Mouse (Mus musculus): ENCODE results near the gene Ldhd.
A peak's percentile ranks its signal among the peaks of the same experiment; 100 is the strongest.

Gene Ldhd

DNA sequence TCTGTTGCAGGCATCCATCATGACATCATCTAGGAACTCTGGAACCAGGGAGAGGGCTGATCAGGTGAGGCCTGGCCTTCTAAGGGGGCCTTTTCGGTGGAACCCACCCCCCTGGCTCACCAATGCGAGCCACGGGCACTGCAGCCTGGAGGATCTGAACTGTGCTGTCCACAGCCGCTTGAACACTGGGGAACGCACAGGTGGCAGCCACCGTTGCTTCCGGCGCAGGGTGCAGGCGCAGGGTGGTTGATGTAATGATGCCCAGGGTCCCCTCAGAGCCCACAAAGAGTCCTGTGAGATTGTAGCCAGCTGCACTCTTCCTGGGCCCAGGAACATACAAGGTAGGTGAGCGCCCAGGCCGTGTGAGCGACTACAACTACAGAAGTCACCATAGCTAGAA lies 1.8 kb downstream of the Ldhd start:
- DNase-seq (ENCODE audit: extremely low spot score, low read depth, low spot score), result no peak

DNA sequence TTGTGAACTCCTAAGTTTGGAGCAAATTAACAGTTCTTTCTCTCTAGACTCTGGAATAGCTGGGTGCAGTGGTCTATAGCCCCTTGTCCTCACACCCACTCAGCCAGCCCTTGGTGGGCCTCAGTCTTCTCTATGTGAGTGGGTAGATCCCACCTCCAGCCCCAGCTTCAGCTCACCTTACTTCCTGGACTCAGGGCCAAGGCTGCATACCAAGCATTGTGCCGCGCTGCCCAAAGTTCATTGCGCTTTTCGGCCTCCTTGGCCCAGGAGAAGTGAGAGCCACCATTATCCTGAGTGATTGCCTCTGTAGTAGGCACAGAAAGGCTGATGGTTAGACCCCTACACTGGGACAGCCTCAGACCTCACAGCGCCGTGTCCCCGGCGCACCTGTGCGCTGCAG lies 2.3 kb downstream of the Ldhd start:
- no peak for DNase-seq (ENCODE audit: extremely low spot score, low read depth, low spot score)

DNA sequence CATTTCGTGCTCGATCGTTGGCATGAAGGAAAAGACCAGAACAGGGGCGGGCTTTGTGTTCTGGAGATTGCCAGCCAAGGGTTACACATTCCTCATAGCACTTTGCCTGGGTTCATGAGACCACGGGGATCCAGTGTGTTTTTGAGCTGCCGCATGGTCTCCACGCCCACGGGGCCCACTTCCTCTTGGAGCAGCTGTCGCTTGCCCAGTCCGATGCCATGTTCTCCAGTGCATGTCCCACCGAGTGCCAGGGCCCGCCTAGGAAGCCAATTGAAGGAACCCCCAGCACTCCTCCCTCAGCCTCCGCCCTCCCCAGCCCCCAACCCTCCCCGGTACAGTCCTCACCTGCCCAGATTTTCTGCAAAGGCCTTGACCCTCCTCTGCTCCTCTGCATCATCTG lies 3.2 kb downstream of the Ldhd start:
- no peak for DNase-seq (ENCODE audit: extremely low spot score, low read depth, low spot score)

DNA sequence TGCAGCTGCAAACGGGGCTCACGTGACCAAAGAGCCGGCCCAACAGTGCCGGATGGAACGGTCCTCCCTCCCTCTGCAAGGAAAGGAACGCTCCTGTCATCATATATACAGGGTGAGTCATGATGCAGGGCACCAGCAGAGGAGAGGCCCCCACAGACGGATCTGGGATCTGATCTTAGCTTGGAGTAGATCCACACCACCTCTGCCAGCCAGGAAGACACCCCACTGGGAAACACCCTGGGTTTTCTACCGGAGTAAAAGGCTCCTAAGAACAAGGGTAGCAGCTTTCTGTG lies 3.7 kb downstream of the Ldhd start:
- DNase-seq (ENCODE audit: extremely low spot score, low read depth, low spot score), result no peak

DNA sequence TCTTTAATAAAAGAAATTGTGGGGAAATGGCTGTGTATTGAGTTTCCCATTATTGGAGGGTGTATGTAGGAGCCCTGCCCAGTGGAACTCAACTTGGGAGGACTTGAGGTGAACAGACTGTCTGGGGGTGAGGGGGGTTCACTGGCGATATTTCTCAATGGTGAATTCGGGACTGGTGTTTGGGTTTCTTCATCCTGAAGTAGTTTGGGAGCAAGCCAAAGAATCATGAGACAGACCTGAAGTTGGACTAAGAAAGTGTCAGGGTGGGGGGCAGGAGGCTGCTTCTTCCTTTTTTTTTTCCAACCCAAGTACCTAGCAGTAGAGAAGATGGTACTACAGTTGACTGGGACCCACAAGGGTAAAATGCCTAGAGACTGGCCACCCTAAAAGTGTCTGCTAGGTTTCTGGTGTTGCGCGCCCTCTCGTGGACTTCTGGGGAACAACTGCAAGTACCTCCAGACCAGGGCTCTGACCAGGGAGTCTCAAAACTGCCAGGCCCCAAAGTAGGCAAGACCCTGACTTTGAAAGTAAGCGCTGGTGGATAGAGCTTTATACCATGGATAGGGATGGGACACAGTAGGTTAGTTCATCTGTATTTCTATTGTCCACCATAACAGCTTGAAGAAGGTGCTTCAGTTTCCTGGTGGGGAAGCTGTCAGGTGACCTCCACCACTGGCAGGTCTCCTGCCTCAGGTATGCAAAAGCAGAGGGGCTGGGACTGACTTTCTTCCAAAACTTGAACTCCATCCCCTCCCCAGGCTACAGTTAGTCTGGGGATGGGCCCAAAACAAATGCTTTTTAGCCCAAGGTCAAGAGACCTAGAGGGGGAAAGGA lies 4.3 kb downstream of the Ldhd start:
- peak; percentile 37 for DNase-seq (ENCODE audit: extremely low spot score, low read depth, low spot score)

DNA sequence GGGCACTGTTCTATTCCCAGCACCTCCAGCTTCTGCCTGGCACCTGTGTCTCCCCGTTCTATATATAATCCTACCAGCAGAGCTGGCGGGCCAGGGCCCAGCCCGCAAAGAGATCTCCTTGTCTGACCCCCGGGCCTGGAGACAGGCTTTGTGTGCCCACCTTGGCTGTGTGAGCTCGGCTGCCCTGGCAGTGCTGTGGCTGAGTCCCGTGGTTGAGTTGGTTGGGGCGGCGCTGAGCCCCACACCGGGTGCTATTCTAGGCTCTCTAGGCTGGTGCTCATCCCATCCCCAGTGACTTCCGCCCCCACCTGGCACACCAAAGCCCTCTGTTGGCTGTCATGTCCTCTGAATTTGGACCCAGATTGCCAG lies 5.3 kb downstream of the Ldhd start:
- no peak for DNase-seq (ENCODE audit: extremely low spot score, low read depth, low spot score)

DNA sequence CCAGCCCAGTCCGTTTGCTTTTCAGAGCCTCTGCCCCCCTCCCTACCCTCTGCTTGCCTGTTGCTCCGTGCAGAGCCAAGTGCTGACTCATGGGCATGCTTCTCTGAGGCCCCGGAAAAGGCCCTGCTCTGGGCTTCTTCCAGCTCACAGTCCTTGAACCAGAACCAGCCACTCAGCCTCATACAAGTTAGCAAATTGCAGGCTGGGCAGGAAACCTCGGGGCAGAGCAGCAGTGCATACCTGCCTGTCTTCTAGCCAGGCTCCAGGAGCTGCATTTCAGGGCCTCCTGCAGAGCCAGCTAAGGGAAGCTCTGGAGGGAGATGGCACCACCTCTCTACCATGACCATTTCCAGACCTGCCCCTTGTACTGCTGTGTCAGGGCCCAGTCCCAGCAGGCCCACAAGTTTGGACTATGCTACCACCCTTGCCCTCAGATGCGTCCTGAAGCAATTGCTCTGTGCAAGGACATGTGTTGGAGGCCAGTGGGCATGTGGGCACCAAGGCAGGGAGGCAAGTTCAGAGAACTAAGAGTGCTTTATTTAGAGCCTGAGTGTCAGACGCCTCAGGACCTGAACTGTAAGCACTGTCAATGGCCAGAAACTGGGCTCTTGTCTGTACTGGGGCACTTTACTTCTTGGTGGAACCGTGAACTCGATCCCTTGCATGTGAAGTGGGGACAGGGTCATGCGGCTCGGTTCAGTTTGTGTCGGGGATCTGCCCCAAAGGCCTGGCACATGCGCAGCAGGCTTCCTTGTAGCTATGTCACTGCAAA lies 5.9 kb downstream of the Ldhd start:
- DNase-seq (ENCODE audit: extremely low spot score, low read depth, low spot score), result no peak

DNA sequence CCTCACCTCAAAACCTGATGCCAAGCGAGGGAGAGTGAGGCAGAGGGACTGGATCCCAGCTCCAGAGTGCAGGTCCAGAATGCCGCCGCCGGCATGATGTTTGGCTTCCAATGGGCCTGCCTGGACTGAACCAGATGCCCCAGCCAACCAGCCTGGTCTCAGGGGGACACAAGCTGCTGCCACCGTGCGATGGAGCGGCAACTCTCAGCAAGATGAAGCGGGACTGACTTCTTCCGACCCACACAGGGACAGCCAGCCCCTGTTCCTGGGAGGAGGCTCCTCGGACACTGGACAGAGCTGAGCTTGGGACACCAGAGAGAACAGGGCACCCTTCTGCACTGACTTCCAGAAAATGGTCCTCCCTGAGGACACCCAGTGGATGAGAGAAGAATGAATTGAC lies 7.6 kb downstream of the Ldhd start:
- no peak for DNase-seq (ENCODE audit: extremely low spot score, low read depth, low spot score)

DNA sequence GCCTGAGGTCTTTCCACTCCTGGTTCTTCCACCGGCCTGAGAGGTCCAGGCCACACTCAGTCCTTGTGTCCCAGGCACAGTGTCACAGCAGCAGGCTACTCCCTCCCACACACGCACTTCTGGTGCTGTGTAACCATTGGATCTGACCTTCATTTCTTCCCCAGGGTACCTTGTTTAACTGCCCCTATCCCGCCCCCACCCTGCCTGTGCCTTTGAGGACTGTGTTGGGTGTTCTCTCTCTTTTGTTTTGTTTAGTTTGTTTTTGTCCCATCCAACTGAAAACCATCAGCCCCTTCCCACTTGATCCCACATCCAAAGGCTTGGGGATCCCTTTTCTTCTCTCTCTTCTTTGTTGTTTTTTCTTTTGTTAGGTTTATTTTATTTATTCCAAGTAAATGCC lies 8.1 kb downstream of the Ldhd start:
- DNase-seq (ENCODE audit: extremely low spot score, low read depth, low spot score), result no peak

DNA sequence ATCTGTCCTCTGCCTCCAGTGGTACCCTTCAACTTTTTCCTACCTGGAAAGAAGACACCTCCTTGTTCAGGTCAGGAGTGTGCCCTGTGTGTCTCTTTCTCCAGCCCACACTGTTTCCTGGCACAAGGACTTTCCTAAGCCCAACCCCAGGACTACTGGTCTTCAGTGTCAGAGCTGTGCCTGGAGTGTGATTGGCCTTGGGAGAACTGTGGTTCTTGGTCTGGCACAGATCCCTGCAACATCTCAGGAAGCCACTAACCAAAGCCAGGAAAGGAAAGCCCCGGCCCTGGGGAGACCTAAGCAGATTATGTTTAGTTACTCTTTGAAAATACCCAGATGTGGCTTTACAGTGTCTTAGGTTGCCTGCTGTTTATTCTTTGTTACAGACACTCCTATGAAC lies 10.2 kb downstream of the Ldhd start:
- DNase-seq (ENCODE audit: extremely low spot score, low read depth, low spot score), result no peak

DNA sequence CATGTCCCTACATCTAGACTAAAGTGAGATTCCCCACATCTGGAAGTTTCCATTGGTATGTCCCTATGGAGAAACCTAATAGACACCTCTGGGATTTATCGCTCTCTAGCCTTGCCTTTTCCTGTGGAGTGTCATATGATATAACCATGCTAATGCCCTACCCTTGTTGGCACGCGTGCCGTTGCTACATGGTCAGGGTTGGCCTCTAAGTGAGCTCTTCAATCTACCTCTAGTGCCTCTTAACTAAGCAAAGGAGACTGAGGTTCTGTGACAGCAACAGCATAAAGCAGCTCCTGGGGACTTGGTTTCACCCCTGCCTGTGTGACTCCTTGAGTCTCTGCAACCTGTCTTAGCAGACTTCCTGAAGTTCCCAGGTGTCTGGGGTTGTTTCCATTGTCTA lies 11.9 kb downstream of the Ldhd start:
- DNase-seq (ENCODE audit: extremely low spot score, low read depth, low spot score), result no peak

DNA sequence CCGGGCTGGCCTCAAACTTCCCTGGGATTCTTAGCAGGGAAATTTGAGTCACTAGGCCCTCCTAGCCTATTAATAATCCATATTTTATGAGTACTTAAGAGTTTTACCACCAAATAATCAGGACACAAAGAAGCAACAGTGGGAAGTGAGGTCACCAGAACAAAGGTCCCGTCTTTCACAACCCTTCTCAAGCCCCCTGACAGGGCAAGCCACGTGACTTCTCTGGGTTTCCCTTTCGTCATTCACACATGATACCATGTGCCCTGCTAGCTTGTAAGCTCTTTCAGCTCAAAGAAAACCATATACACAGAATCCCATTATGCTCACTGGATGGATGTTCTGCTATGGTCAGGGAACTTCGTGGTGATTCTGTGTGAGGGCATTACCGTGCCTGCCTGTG lies 12.4 kb downstream of the Ldhd start:
- DNase-seq (ENCODE audit: extremely low spot score, low read depth, low spot score), result no peak

DNA sequence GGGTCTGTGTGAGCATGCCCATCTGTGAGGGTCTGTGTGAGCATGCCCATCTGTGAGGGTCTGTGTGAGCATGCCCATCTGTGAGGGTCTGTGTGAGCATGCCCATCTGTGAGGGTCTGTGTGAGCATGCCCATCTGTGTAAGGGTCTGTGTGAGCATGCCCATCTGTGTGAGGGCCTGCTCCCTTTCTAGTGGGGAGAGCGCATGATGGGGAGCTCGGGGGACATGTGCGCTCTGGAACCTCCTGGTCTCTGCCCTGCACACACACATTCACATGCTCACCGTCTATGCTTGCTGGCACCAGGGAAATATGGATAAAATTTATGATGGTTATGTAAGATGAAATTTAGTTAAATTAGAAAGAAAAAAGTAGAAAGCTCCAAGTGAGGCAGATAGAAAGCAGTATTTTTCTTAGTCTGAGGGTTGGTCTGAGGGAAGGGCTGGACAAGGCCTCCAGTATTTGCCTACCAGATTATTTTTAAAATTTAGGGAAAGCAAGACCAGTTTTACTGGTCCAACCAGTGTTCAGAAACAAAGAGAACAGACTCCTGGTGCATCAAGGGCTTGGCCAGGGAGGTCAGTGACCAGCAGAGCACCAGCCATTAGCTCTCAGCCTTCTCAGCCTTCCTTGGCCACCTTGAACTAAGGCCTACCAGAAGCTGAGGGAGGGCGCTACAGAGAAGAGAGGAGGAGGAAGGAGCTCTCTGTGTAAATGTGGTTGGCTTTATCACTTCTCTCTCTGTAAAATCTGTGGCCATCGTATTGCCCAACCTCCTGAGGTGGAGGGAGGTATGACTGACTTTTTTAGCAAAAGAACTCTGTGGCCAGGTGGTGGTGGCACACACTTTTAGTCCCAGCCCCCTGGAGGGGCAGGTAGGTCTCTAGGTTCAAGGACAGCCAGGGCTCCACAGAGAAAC lies 15.1 kb downstream of the Ldhd start:
- DNase-seq (ENCODE audit: extremely low spot score, low read depth, low spot score), result no peak

DNA sequence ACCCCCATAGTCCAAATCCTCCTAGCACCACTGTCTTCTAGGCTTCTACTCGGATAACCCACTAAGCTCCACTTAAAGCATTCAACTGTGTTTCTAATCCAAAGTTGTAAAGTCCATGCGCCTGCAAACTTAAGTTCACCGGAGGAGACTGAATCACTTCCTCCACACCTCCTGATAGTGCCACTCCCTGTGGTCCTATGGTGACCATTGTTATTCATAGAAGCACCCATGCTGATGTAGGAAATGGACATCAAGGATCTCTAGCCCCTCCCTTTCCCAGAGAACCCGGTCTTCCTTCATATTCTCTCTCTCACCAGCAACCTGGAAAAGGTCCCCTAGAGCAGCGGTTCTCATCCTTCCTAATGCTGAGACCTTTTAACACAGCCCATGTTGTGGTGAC lies 17.0 kb downstream of the Ldhd start:
- DNase-seq (ENCODE audit: extremely low spot score, low read depth, low spot score), result no peak

DNA sequence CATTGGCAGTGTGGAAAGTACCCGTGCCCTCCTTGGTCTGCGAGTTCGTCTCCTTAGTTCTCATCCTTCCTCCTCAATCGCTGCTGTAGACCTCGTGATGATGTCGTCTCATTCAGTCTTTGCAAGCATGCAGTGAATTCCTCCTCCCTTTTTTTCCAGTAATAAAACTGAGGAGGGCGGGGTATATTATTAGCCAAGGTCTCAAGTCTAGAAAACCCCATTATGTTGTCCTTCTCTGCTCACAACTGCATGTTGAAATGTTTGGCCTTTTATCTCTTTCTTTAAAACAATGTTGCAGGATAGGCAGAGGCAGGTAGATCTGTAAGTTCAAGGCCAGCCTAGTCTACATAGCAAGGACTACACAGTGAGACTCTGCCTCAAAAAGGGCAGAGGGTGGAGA lies 22.8 kb downstream of the Ldhd start:
- DNase-seq (ENCODE audit: extremely low spot score, low read depth, low spot score), result no peak

DNA sequence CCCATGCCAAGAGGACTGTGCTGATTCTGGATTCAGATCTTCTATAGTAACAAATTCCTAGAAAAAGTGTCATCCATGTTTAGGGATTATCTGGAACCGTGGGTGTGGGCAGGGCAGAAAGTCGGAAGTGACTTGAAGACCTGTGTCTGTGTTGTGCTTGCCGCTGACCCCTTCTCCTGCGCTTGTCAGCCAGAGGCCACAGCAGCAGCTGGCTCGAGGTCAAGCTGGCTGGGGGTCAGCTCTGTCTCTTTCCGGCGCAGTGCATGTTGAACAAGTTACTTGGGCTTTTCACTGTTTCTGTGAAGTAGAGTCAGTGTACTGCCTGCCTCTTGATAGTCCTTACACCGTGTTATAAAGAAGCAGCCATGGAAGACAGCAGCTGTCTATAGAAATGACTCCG lies 23.2 kb downstream of the Ldhd start:
- no peak for DNase-seq (ENCODE audit: extremely low spot score, low read depth, low spot score)

DNA sequence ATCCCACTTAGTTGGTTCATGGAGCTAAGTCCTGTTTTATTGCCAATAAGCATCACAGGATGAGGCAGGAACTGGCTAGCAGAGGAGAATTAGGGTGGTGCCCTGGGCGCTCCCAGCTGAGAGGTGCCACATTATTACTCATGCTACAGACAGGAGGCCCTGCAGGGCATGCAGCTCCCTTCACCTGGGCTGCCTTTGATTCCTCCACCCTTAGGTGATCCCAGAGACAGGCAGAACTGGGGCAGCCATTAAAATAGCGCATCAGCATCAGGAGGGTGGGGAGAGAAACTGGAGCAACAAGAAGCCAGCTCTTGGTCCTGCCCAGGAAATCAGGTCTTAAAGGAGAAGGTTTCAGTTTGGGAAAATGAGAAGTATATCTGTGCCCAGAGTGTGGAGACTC lies 25.2 kb downstream of the Ldhd start:
- no peak for DNase-seq (ENCODE audit: extremely low spot score, low read depth, low spot score)

DNA sequence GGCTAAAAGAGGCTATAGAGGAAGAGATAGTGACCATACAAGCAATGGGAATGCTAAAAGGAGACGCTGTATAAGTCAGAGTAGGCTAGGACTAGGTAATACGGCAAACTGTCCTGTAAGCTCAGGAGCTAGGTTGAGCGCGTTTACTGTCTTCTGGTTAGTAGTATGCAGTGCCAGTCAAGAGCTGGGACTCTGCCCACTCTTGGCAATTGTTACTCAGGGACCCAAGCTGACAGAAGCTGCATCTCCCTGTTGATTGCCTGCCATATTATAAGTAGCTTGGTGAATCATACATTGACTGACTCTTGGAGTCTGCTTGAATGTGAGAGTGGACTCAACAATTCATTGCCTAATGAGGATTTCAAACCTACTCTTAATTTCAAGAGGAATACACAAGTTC lies 28.1 kb downstream of the Ldhd start:
- no peak for DNase-seq (ENCODE audit: extremely low spot score, low read depth, low spot score)

DNA sequence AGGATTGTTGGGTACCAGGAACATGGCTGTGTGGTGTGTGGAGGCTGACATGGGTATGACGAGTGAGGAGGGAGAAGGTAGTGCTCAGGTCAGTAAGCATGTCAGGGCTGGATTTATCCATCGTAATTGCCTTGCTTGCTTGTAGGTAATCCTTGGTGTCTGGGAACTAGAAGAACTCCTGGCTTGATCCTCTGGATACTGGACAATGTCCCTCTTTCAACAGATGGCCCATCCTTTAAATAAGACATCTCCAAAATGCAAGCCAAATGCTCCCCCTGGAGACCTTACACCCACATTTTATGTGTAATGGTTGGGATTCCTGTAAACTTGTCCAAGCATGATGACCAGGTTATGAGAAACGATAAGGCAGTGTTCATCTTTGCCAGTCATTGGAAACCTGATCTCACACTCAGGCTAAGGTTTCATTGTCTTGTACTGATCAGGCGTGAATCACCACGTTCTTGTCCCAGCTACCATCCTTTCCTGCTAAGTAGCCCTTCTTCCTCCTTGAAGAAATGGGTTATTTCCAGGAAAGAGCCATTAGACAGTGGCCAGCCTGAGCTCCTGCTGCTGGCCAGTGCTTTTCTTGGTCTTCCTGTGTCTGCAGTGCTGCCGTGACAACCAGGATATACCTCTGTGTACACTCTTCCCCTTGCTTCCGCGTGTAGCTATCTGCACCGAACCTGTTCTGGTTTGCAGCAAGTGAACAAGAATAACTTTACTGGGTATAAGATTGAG lies 30.3 kb downstream of the Ldhd start:
- no peak for DNase-seq (ENCODE audit: extremely low spot score, low read depth, low spot score)

DNA sequence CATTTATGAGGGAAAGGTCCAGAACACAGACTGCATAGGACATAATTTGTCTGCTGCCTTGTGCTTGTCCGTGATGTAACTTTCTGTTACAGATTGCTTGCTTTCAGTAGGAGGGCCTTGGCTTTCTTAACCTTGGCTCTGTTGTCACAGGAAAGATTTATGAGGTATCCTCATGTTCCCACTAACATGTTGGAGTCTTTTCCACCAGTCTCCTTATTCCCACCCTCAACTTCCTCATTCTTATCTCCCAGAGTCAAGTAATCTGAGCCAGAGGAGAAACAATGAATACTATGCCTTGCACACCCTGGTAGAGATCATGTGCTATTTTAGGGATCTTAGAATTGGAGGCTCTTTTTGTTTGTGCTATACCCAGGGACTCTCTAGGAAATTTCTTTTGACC lies 32.9 kb downstream of the Ldhd start:
- no peak for DNase-seq (ENCODE audit: extremely low spot score, low read depth, low spot score)

DNA sequence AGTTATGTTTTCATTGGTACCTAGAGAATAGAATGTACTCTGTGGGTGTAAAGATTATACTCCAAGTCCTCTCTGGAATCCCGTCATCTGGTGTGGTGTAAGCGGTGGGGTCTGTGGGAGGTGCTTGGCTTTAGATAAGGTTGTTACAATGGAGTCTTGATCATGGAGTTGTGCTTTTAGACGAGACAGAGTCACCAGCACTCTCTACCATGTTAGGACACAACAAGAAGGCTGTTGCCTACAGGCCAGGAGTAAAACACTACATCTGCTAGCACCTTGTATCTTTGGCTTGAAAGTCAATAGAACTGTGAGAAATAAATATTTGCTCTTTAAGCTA lies 33.7 kb downstream of the Ldhd start:
- DNase-seq (ENCODE audit: extremely low spot score, low read depth, low spot score), result no peak
